Mouse (Mus musculus): ENCODE measurements at regions not wholly inside any gene's neighbourhood (a gene's known extent, or its start where the extent isn't known, plus 50 kb on each side); places are given as distances from the start of the nearest gene placed in this dataset.

GRCm38 (mm10) chr15:67743332-67743731, 1242.6 kb upstream of the Lrrc6 start:
- Histone ChIP-seq H3K36me3 (ENCODE audit: control insufficient read depth, insufficient read depth) (no peaks in the 10 kb centered on the region), H3K27me3 (ENCODE audit: control insufficient read depth, insufficient read depth, insufficient read length) (no peaks in the 10 kb centered on the region), H3K4me3 (no peak overlapping the region), H3K4me2 (ENCODE audit: low read depth) (no peak overlapping the region), H3K79me2 (ENCODE audit: control insufficient read depth, insufficient read depth) (no peaks in the 10 kb centered on the region), H3ac (ENCODE audit: control insufficient read depth, insufficient read length) (no peak overlapping the region)
- TF ChIP-seq CEBPB (IDR thresholded peaks at IDR 0.05; ENCODE audit: insufficient read depth, poor library complexity, severe bottlenecking) (no peak), POLR2AphosphoS2 (IDR thresholded peaks at IDR 0.05; ENCODE audit: insufficient read length, low read depth) (no peak), USF1 (IDR thresholded peaks at IDR 0.05; ENCODE audit: low read depth) (no peak), MYOD1 (IDR thresholded peaks at IDR 0.05; ENCODE audit: control insufficient read depth in 1 of 3, insufficient read length in 2 of 3, low read depth in 2 of 3) (no peak), TCF3 (IDR thresholded peaks at IDR 0.05; ENCODE audit: insufficient read length, low read depth) (no peak), MAX (IDR thresholded peaks at IDR 0.05; ENCODE audit: low read depth) (no peak)

GRCm38 (mm10) chr15:67732988-67733387, 1232.3 kb upstream of the Lrrc6 start:
- TF ChIP-seq E2F4 (IDR thresholded peaks at IDR 0.05; ENCODE audit: insufficient read depth), result no peak
- TF ChIP-seq MYOG (IDR thresholded peaks at IDR 0.05; ENCODE audit: control insufficient read depth in 1 of 3, insufficient read depth in 1 of 3, insufficient read length in 2 of 3, low read depth in 2 of 3), result no peak
- Histone ChIP-seq H3K4me3 (no peak overlapping the region), H3K36me3 (ENCODE audit: control insufficient read depth, insufficient read depth) (no peaks in the 10 kb centered on the region), H3K27me3 (ENCODE audit: control insufficient read depth, insufficient read depth, insufficient read length) (no peaks in the 10 kb centered on the region), H3ac (ENCODE audit: control insufficient read depth, insufficient read length) (no peak overlapping the region), H3K79me2 (ENCODE audit: control insufficient read depth, insufficient read depth) (no peaks in the 10 kb centered on the region), H3K4me2 (ENCODE audit: low read depth) (no peak overlapping the region)

- Histone ChIP-seq H3K79me2 (ENCODE audit: control insufficient read depth, insufficient read depth) (no peaks in the 10 kb centered on the region), H3K4me3 (no peak overlapping the region), H3K27me3 (ENCODE audit: control insufficient read depth, insufficient read depth, insufficient read length) (no peaks in the 10 kb centered on the region), H3ac (ENCODE audit: control insufficient read depth, insufficient read length) (no peak overlapping the region), H3K36me3 (ENCODE audit: control insufficient read depth, insufficient read depth) (no peaks in the 10 kb centered on the region), H3K4me2 (ENCODE audit: low read depth) (no peak overlapping the region)
- TF ChIP-seq MYOD1 (IDR thresholded peaks at IDR 0.05; ENCODE audit: control insufficient read depth in 1 of 3, insufficient read length in 2 of 3, low read depth in 2 of 3) (no peak), MAX (IDR thresholded peaks at IDR 0.05; ENCODE audit: low read depth) (no peak), TCF12 (IDR thresholded peaks at IDR 0.05; ENCODE audit: insufficient read depth, poor library complexity, severe bottlenecking) (no peak), POLR2A (IDR thresholded peaks at IDR 0.05; ENCODE audit: insufficient read length, low read depth) (no peak)
Observed at GRCm38 (mm10) chr15:67729492-67729891, 1228.8 kb upstream of the Lrrc6 start.

- H3K4me2 ChIP-seq (ENCODE audit: low read depth), result no peak overlapping the region
- no peaks in the 10 kb centered on the region for H3K36me3 ChIP-seq (ENCODE audit: control insufficient read depth, insufficient read depth)
Observed at GRCm38 (mm10) chr15:67725239-67725638, 1224.5 kb upstream of the Lrrc6 start.

GRCm38 (mm10) chr15:67714203-67714602, 1213.5 kb upstream of the Lrrc6 start:
- Histone ChIP-seq H3K79me2 (ENCODE audit: control insufficient read depth, insufficient read depth) (no peaks in the 10 kb centered on the region), H3ac (ENCODE audit: control insufficient read depth, insufficient read length) (no peak overlapping the region), H3K36me3 (ENCODE audit: control insufficient read depth, insufficient read depth) (no peaks in the 10 kb centered on the region), H3K4me2 (ENCODE audit: low read depth) (no peak overlapping the region), H3K27me3 (ENCODE audit: control insufficient read depth, insufficient read depth, insufficient read length) (no peaks in the 10 kb centered on the region), H3K4me3 (no peak overlapping the region)
- TF ChIP-seq POLR2A (IDR thresholded peaks at IDR 0.05; ENCODE audit: insufficient read length, low read depth), result no peak
- no peak for TF ChIP-seq E2F4 (IDR thresholded peaks at IDR 0.05; ENCODE audit: insufficient read depth)
- no peak for TF ChIP-seq CEBPB (IDR thresholded peaks at IDR 0.05; ENCODE audit: insufficient read depth, poor library complexity, severe bottlenecking)
- TF ChIP-seq TCF12 (IDR thresholded peaks at IDR 0.05; ENCODE audit: insufficient read depth, poor library complexity, severe bottlenecking), result no peak
- no peak for TF ChIP-seq REST (IDR thresholded peaks at IDR 0.05; ENCODE audit: insufficient read depth, insufficient read length)
- TF ChIP-seq MYOD1 (IDR thresholded peaks at IDR 0.05; ENCODE audit: control insufficient read depth in 1 of 3, insufficient read length in 2 of 3, low read depth in 2 of 3), result no peak
- no peak for TF ChIP-seq TCF3 (IDR thresholded peaks at IDR 0.05; ENCODE audit: insufficient read length, low read depth)
- TF ChIP-seq POLR2AphosphoS2 (IDR thresholded peaks at IDR 0.05; ENCODE audit: insufficient read length, low read depth), result no peak
- TF ChIP-seq MYOG (IDR thresholded peaks at IDR 0.05; ENCODE audit: control insufficient read depth in 1 of 3, insufficient read depth in 1 of 3, insufficient read length in 2 of 3, low read depth in 2 of 3), result no peak
- TF ChIP-seq MAX (IDR thresholded peaks at IDR 0.05; ENCODE audit: low read depth), result no peak
- no peak for TF ChIP-seq SRF (IDR thresholded peaks at IDR 0.05; ENCODE audit: control insufficient read depth, insufficient read length, low read depth)
- TF ChIP-seq USF1 (IDR thresholded peaks at IDR 0.05; ENCODE audit: low read depth), result no peak

More at GRCm38 (mm10) chr15:67725239-67725638, 1224.5 kb upstream of the Lrrc6 start:
- H3K27me3 ChIP-seq (ENCODE audit: control insufficient read depth, insufficient read depth, insufficient read length), result no peaks in the 10 kb centered on the region
- no peak overlapping the region for H3ac ChIP-seq (ENCODE audit: control insufficient read depth, insufficient read length)
- TF ChIP-seq MAX (IDR thresholded peaks at IDR 0.05; ENCODE audit: low read depth) (no peak), REST (IDR thresholded peaks at IDR 0.05; ENCODE audit: insufficient read depth, insufficient read length) (no peak), MYOG (IDR thresholded peaks at IDR 0.05; ENCODE audit: control insufficient read depth in 1 of 3, insufficient read depth in 1 of 3, insufficient read length in 2 of 3, low read depth in 2 of 3) (no peak), MYOD1 (IDR thresholded peaks at IDR 0.05; ENCODE audit: control insufficient read depth in 1 of 3, insufficient read length in 2 of 3, low read depth in 2 of 3) (no peak), POLR2A (IDR thresholded peaks at IDR 0.05; ENCODE audit: insufficient read length, low read depth) (no peak), CEBPB (IDR thresholded peaks at IDR 0.05; ENCODE audit: insufficient read depth, poor library complexity, severe bottlenecking) (no peak), TCF3 (IDR thresholded peaks at IDR 0.05; ENCODE audit: insufficient read length, low read depth) (no peak), SRF (IDR thresholded peaks at IDR 0.05; ENCODE audit: control insufficient read depth, insufficient read length, low read depth) (no peak), POLR2AphosphoS2 (IDR thresholded peaks at IDR 0.05; ENCODE audit: insufficient read length, low read depth) (no peak), TCF12 (IDR thresholded peaks at IDR 0.05; ENCODE audit: insufficient read depth, poor library complexity, severe bottlenecking) (no peak), USF1 (IDR thresholded peaks at IDR 0.05; ENCODE audit: low read depth) (no peak), E2F4 (IDR thresholded peaks at IDR 0.05; ENCODE audit: insufficient read depth) (no peak)
- no peaks in the 10 kb centered on the region for H3K79me2 ChIP-seq (ENCODE audit: control insufficient read depth, insufficient read depth)
- no peak overlapping the region for H3K4me3 ChIP-seq

All from myocyte (in vitro differentiated cells).